Mouse (Mus musculus): ENCODE results near the gene Dlg2.

DNA sequence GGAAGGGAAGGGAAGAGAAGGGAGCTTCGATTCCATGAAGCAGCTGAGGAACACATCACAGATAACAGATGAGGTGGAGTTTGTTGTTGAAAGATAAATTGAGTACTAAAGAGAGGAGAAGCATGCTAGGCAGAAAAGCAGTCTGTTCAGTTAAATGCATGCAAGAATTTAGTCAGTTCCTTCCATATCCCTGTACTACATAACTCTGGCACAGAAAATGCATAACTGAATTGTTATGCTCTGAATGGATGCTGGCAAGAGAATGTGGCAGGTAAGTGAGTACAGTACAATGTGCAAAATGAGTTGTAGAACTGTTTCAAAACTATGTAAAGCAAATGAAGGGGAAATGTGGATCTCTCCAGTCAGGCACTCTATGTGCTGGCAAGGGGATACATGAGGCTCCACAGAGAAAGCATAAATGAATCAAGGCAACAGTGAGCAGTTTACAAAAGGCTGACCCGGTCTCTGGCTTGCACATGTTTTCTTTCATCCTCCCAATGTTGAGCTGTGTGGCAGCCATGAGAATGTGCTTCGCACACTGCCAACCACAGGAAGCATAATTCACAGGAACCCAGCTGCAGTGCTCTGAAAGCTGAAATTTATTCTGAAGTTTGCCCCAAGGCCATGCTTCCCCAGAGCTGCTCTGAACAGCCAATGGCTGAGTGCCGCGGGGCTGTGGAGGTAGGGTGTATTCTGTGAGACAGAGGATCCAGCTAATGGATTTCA lies 1386.5 kb downstream of the Dlg2 start:
- TF ChIP-seq POLR2A (IDR thresholded peaks at IDR 0.05; ENCODE audit: borderline replicate concordance, extremely low read depth, low read depth, low read length): no peak
- TF ChIP-seq CTCF (IDR thresholded peaks at IDR 0.05; ENCODE audit: insufficient read depth, low read length): no peak
